Mouse (Mus musculus) spleen, adult 2 months (tissue): ENCODE measurements around the gene Hoxd3. TPM values are rescaled to one million over a fixed set of nuclear protein-coding genes. Genes with fewer than 3 reads are reported as not detected.

ENCODE experiments used
- DNase-seq, 2 experiments: peaks; one replicate each; pipeline versions ENCODE4 v3.0.0 to v3.0.0-alpha.2; 2012 to 2021; ENCODE audit warnings: low spot score in 2 of 2, low read depth in 1 of 2
- H3K27ac ChIP-seq: fragments of 200-500 bp; 2 replicates; pipeline ENCODE4 v1.5.1; 2012; ENCODE audit warnings: low read length, inconsistent platforms; ENCODE audit not compliant: insufficient read depth
- H3K27me3 ChIP-seq: fragments of 200-500 bp; 2 replicates; pipeline ENCODE4 v1.6.1; 2012; ENCODE audit warnings: mild to moderate bottlenecking, moderate library complexity, low read length, inconsistent platforms; ENCODE audit not compliant: control insufficient read depth, insufficient read depth
- H3K36me3 ChIP-seq: fragments of 200-500 bp; 2 replicates; pipeline ENCODE4 v1.6.1; 2012; ENCODE audit warnings: mild to moderate bottlenecking, low read length, inconsistent platforms; ENCODE audit not compliant: control insufficient read depth, insufficient read depth
- H3K4me1 ChIP-seq: fragments of 200-500 bp; 2 replicates; pipeline ENCODE4 v1.6.1; 2011; ENCODE audit warnings: inconsistent platforms; ENCODE audit not compliant: control insufficient read depth, insufficient read depth, insufficient read length
- H3K4me3 ChIP-seq: fragments of 200-500 bp; 2 replicates; pipeline ENCODE4 v1.5.1; 2011; ENCODE audit warnings: mild to moderate bottlenecking, inconsistent platforms; ENCODE audit not compliant: insufficient read depth, insufficient read length; ENCODE audit errors: extremely low read depth
- CTCF ChIP-seq: fragments of 200-500 bp; IDR thresholded peaks from 2 replicates; pipeline ENCODE4 v1.5.1; 2011; ENCODE audit warnings: mild to moderate bottlenecking, inconsistent platforms; ENCODE audit not compliant: insufficient read depth, insufficient read length, insufficient replicate concordance; ENCODE audit errors: extremely low read depth
- POLR2A ChIP-seq: fragments of 200-500 bp; IDR thresholded peaks from 2 replicates; pipeline ENCODE4 v1.6.1; 2011; ENCODE audit warnings: low read depth, low read length, inconsistent platforms
- WGBS: fragments of 180-500 bp; shearing (Covaris S2); methylation state at CpG from one replicate; pipeline ENCODE4 v1.1.7; 2018; 5-methylcytosine and 5-hydroxymethylcytosine counted together
- polyA plus RNA-seq: library from polyadenylated mRNA; depleted of rRNA; stranded (reverse); fragments of >200 nt; gene quantifications from 2 replicates; pipeline ENCODE4 v1.2.3, GENCODE M21; 2012

Gene Hoxd3
- polyA plus RNA-seq, 1 experiment, result not detected

GRCm38 (mm10) chr2:74695383-74695782 is 16.3 kb upstream of the Hoxd3 start:
- peaks cover 61% of the 10 kb centered on the region for H3K27me3 ChIP-seq

GRCm38 (mm10) chr2:74695813-74696430 is 15.8 kb upstream of the Hoxd3 start:
- Histone ChIP-seq H3K4me1 (peaks cover 9% of the 10 kb centered on the region; the same call in 1 of the 2 replicates), H3K27ac (no peak overlapping the region), H3K27me3 (peaks cover 60% of the 10 kb centered on the region), H3K36me3 (no peaks in the 10 kb centered on the region), H3K4me3 (no peak overlapping the region)
- no peak for DNase-seq
- 20% methylated on average over 7 of the region's 7 CpGs for WGBS
- TF ChIP-seq POLR2A (no peak), CTCF (no peak)

More at GRCm38 (mm10) chr2:74695383-74695782, 16.3 kb upstream of the Hoxd3 start:
- no peak overlapping the region for H3K27ac ChIP-seq
- no peaks in the 10 kb centered on the region for H3K36me3 ChIP-seq
- no peak overlapping the region for H3K4me3 ChIP-seq
- WGBS, result 25% methylated on average over 1 of the region's 1 CpGs
- peaks cover 9% of the 10 kb centered on the region; the same call in 1 of the 2 replicates for H3K4me1 ChIP-seq
- no peak for DNase-seq
- TF ChIP-seq POLR2A (no peak), CTCF (no peak)

- H3K36me3 ChIP-seq, result no peaks in the 10 kb centered on the region
- peaks cover 53% of the 10 kb centered on the region for H3K27me3 ChIP-seq
- WGBS, result 14% methylated on average over 34 of the region's 34 CpGs
- H3K27ac ChIP-seq, result no peak overlapping the region
- peaks cover 9% of the 10 kb centered on the region; the same call in 1 of the 2 replicates for H3K4me1 ChIP-seq
- H3K4me3 ChIP-seq, result no peak overlapping the region
- DNase-seq, result no peak
- TF ChIP-seq CTCF (no peak), POLR2A (no peak)
These were observed 15.0 kb upstream of the Hoxd3 start for GRCm38 (mm10) chr2:74696442-74697335.

GRCm38 (mm10) chr2:74697567-74698121 is 14.1 kb upstream of the Hoxd3 start, which contains the start of gene Hoxd9:
Gene Hoxd9 (plus strand): TSS chr2:74697727.
- H3K4me3 ChIP-seq, result peak within 1 kb of the TSS; percentile 35; the same call in 1 of the 2 replicates
- no peak for DNase-seq
- no peak for TF ChIP-seq POLR2A
- no peak for TF ChIP-seq CTCF
- peaks cover 46% of the 10 kb centered on the region for H3K27me3 ChIP-seq
- no peak within 1 kb of the TSS for H3K27ac ChIP-seq
- 2% methylated on average over 43 of the region's 43 CpGs for WGBS
- H3K4me1 ChIP-seq, result peaks cover 9% of the 10 kb centered on the region; the same call in 1 of the 2 replicates
- H3K36me3 ChIP-seq, result no peaks in the 10 kb centered on the region

- WGBS, result 4% methylated on average over 81 of the region's 86 CpGs
- TF ChIP-seq CTCF, result no peak
- TF ChIP-seq POLR2A, result no peak
- peaks cover 9% of the 10 kb centered on the region; the same call in 1 of the 2 replicates for H3K4me1 ChIP-seq
- peaks cover 47% of the 10 kb centered on the region for H3K27me3 ChIP-seq
- DNase-seq, result no peak
- no peaks in the 10 kb centered on the region for H3K36me3 ChIP-seq
- H3K27ac ChIP-seq, result no peak overlapping the region
- peak overlapping the region; percentile 35; the same call in 1 of the 2 replicates for H3K4me3 ChIP-seq
These were observed 13.3 kb upstream of the Hoxd3 start for GRCm38 (mm10) chr2:74698201-74699052.

GRCm38 (mm10) chr2:74699053-74699430 is 12.7 kb upstream of the Hoxd3 start:
- Histone ChIP-seq H3K36me3 (no peaks in the 10 kb centered on the region), H3K4me3 (no peak overlapping the region), H3K27ac (no peak overlapping the region), H3K27me3 (peaks cover 50% of the 10 kb centered on the region), H3K4me1 (peaks cover 9% of the 10 kb centered on the region; the same call in 1 of the 2 replicates)
- TF ChIP-seq CTCF (no peak), POLR2A (no peak)
- WGBS, result 11% methylated on average over 17 of the region's 17 CpGs
- DNase-seq, result no peak
